Mouse (Mus musculus): ENCODE measurements at regions not wholly inside any gene's neighbourhood (a gene's known extent, or its start where the extent isn't known, plus 50 kb on each side); places are given as distances from the start of the nearest gene placed in this dataset.

GRCm38 (mm10) chr7:134498716-134499115 lies 113.3 kb upstream of the D7Ertd443e start:
- no peak overlapping the region for H3K4me3 ChIP-seq
- no peaks in the 10 kb centered on the region for H3K9me3 ChIP-seq
- peaks cover 9% of the 10 kb centered on the region for H3K4me1 ChIP-seq
- no peak for ATAC-seq (ENCODE audit: insufficient number of reproducible peaks, low FRiP score, low TSS enrichment, low read depth)
- WGBS = 27% methylated on average over 9 of the region's 9 CpGs
- H3K36me3 ChIP-seq = no peaks in the 10 kb centered on the region
- no peak overlapping the region for H3K9ac ChIP-seq
- H3K27ac ChIP-seq = no peak overlapping the region
- no peak overlapping the region for H3K4me2 ChIP-seq
- no peaks in the 10 kb centered on the region for H3K27me3 ChIP-seq

GRCm38 (mm10) chr7:134499429-134499828 lies 114.0 kb upstream of the D7Ertd443e start:
- H3K27me3 ChIP-seq = no peaks in the 10 kb centered on the region
- WGBS = 27% methylated on average over 4 of the region's 4 CpGs
- H3K4me3 ChIP-seq = no peak overlapping the region
- ATAC-seq (ENCODE audit: insufficient number of reproducible peaks, low FRiP score, low TSS enrichment, low read depth) = no peak
- no peaks in the 10 kb centered on the region for H3K36me3 ChIP-seq
- peaks cover 9% of the 10 kb centered on the region for H3K4me1 ChIP-seq
- no peak overlapping the region for H3K27ac ChIP-seq
- no peak overlapping the region for H3K9ac ChIP-seq
- H3K9me3 ChIP-seq = no peaks in the 10 kb centered on the region
- H3K4me2 ChIP-seq = no peak overlapping the region

GRCm38 (mm10) chr7:134500210-134500609 lies 114.7 kb upstream of the D7Ertd443e start:
- H3K27me3 ChIP-seq = no peaks in the 10 kb centered on the region
- 44% methylated on average over 3 of the region's 4 CpGs for WGBS
- no peak overlapping the region for H3K4me3 ChIP-seq
- no peaks in the 10 kb centered on the region for H3K9me3 ChIP-seq
- H3K27ac ChIP-seq = no peak overlapping the region
- no peak for ATAC-seq (ENCODE audit: insufficient number of reproducible peaks, low FRiP score, low TSS enrichment, low read depth)
- peaks cover 9% of the 10 kb centered on the region for H3K4me1 ChIP-seq
- H3K36me3 ChIP-seq = no peaks in the 10 kb centered on the region
- no peak overlapping the region for H3K9ac ChIP-seq
- H3K4me2 ChIP-seq = no peak overlapping the region

- Histone ChIP-seq H3K27me3 (no peaks in the 10 kb centered on the region), H3K36me3 (no peaks in the 10 kb centered on the region), H3K4me3 (no peak overlapping the region), H3K27ac (no peak overlapping the region), H3K9me3 (no peaks in the 10 kb centered on the region), H3K4me1 (peaks cover 9% of the 10 kb centered on the region), H3K9ac (no peak overlapping the region), H3K4me2 (no peak overlapping the region)
- ATAC-seq (ENCODE audit: insufficient number of reproducible peaks, low FRiP score, low TSS enrichment, low read depth) = no peak
- WGBS = 30% methylated on average over 1 of the region's 1 CpGs
These were observed 115.6 kb upstream of the D7Ertd443e start for GRCm38 (mm10) chr7:134501079-134501478.

GRCm38 (mm10) chr7:134510333-134510928 lies 125.0 kb upstream of the D7Ertd443e start:
- Histone ChIP-seq H3K4me3 (no peak overlapping the region), H3K27me3 (no peaks in the 10 kb centered on the region), H3K4me2 (no peak overlapping the region), H3K36me3 (no peaks in the 10 kb centered on the region), H3K9me3 (no peaks in the 10 kb centered on the region), H3K9ac (no peak overlapping the region), H3K27ac (no peak overlapping the region), H3K4me1 (no peaks in the 10 kb centered on the region)
- 81% methylated on average over 6 of the region's 6 CpGs for WGBS
- no peak for ATAC-seq (ENCODE audit: insufficient number of reproducible peaks, low FRiP score, low TSS enrichment, low read depth)

GRCm38 (mm10) chr7:134519372-134519975 lies 134.0 kb upstream of the D7Ertd443e start:
- Histone ChIP-seq H3K27me3 (no peaks in the 10 kb centered on the region), H3K4me2 (no peak overlapping the region), H3K36me3 (no peaks in the 10 kb centered on the region), H3K4me3 (no peak overlapping the region), H3K27ac (no peak overlapping the region), H3K9me3 (no peaks in the 10 kb centered on the region), H3K4me1 (no peaks in the 10 kb centered on the region), H3K9ac (no peak overlapping the region)
- ATAC-seq (ENCODE audit: insufficient number of reproducible peaks, low FRiP score, low TSS enrichment, low read depth) = no peak
- 71% methylated on average over 9 of the region's 9 CpGs for WGBS

DNA sequence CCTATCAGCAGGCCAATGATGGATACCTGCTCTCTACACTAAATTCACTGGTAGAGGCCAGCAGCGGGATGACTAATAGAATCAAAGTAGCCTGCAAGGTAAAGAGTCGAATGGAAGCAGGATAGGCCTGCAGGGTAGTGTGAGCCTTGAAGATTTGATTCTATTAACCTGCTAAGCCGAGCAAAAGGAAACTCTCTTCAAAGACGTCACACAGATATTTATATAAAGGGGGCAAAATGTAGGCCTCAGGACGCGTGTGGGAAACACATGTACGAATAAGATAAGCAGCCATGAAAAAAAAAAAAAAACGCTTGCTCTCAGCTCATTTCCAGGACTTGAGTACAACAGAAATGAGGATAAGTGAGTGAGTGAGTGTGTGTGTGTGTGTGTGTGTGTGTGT lies 138.4 kb upstream of the D7Ertd443e start:
- Histone ChIP-seq H3K27me3 (no peaks in the 10 kb centered on the region), H3K4me3 (no peak overlapping the region), H3K36me3 (no peaks in the 10 kb centered on the region), H3K4me1 (no peaks in the 10 kb centered on the region), H3K9me3 (no peaks in the 10 kb centered on the region), H3K9ac (no peak overlapping the region), H3K4me2 (no peak overlapping the region), H3K27ac (no peak overlapping the region)
- WGBS = 65% methylated on average over 8 of the region's 8 CpGs
- ATAC-seq (ENCODE audit: insufficient number of reproducible peaks, low FRiP score, low TSS enrichment, low read depth) = no peak

DNA sequence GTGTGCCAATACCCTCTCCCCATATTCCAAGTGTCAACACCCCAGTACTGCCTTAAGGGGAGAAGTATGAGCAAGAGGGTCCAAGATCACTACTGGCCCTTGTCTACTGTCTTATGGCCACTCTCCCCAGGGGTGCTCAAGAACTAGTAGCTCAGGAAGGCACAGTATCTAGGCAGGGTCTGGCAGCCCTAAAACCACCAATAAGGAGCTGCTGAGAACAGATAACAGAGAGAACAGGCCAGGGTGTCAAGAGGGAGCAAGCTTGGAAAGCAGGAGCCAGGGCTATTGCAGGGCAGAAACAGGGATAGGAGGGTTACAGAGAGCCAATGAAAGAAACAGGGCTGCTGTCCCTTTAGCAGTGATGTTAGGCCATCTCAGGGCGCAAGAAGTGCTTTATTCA lies 139.6 kb upstream of the D7Ertd443e start:
- H3K27ac ChIP-seq = no peak overlapping the region
- WGBS = 81% methylated on average over 1 of the region's 1 CpGs

GRCm38 (mm10) chr7:134525461-134525860 lies 140.0 kb upstream of the D7Ertd443e start:
- Histone ChIP-seq H3K4me3 (no peak overlapping the region), H3K27me3 (no peaks in the 10 kb centered on the region), H3K9ac (no peak overlapping the region), H3K27ac (no peak overlapping the region), H3K4me1 (no peaks in the 10 kb centered on the region), H3K4me2 (no peak overlapping the region), H3K36me3 (no peaks in the 10 kb centered on the region), H3K9me3 (no peaks in the 10 kb centered on the region)
- 93% methylated on average over 2 of the region's 2 CpGs for WGBS
- no peak for ATAC-seq (ENCODE audit: insufficient number of reproducible peaks, low FRiP score, low TSS enrichment, low read depth)

More for the DNA sequence above, 139.6 kb upstream of the D7Ertd443e start:
- ATAC-seq (ENCODE audit: insufficient number of reproducible peaks, low FRiP score, low TSS enrichment, low read depth) = no peak
- Histone ChIP-seq H3K4me3 (no peak overlapping the region), H3K36me3 (no peaks in the 10 kb centered on the region), H3K4me2 (no peak overlapping the region), H3K9ac (no peak overlapping the region), H3K4me1 (no peaks in the 10 kb centered on the region), H3K27me3 (no peaks in the 10 kb centered on the region), H3K9me3 (no peaks in the 10 kb centered on the region)

GRCm38 (mm10) chr7:134527351-134527750 lies 141.9 kb upstream of the D7Ertd443e start:
- no peak overlapping the region for H3K4me2 ChIP-seq
- no peaks in the 10 kb centered on the region for H3K36me3 ChIP-seq
- H3K4me1 ChIP-seq = no peaks in the 10 kb centered on the region
- H3K27me3 ChIP-seq = no peaks in the 10 kb centered on the region
- H3K9me3 ChIP-seq = no peaks in the 10 kb centered on the region
- ATAC-seq (ENCODE audit: insufficient number of reproducible peaks, low FRiP score, low TSS enrichment, low read depth) = no peak
- 56% methylated on average over 2 of the region's 2 CpGs for WGBS
- H3K27ac ChIP-seq = no peak overlapping the region
- H3K9ac ChIP-seq = no peak overlapping the region
- H3K4me3 ChIP-seq = no peak overlapping the region

DNA sequence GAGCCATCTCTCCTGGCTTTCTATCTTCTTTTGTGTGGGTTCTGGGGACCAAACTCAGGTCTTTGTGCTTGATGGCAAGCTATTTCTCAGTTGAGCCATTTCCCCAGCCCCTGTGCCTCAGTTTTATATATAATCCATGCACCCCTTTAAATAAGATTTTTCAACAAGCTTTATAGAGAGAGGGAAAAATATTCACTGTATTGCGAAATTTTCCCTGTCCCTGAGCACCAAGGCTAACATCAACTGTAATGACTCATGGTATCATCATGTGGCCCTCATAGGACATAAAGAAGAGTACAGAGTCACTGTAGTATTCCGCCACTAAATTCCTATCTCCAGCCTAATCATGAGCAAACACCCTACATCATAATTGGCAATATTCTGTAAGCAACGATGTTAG lies 142.4 kb upstream of the Dock1 start:
- Histone ChIP-seq H3K9me3 (no peaks in the 10 kb centered on the region), H3K4me3 (no peak overlapping the region), H3K9ac (no peak overlapping the region), H3K27ac (no peak overlapping the region), H3K4me2 (no peak overlapping the region), H3K4me1 (no peaks in the 10 kb centered on the region), H3K27me3 (no peaks in the 10 kb centered on the region), H3K36me3 (no peaks in the 10 kb centered on the region)
- no peak for ATAC-seq (ENCODE audit: insufficient number of reproducible peaks, low FRiP score, low TSS enrichment, low read depth)
- 83% methylated on average over 3 of the region's 3 CpGs for WGBS

DNA sequence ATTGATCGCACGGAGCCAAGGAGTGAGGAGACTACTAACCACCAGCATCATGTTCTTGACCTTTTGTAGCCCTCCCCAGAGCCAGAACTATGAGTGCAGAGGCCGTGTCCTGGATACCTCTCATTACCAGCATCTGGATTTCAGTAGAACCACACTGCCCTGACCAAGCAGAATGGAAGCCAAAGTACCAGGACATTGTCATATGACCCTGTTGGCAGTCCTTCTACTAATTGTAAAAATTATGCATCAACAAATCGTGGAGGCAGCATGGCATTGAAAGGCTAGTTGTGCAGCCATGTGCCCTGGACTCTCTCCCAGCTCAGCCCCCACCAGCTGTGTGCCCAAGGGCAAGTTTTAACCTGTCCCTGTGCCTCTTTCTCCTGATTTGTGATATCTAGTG lies 135.6 kb upstream of the Dock1 start:
- Histone ChIP-seq H3K9ac (no peak overlapping the region), H3K4me3 (no peak overlapping the region), H3K27me3 (no peaks in the 10 kb centered on the region), H3K4me1 (no peaks in the 10 kb centered on the region), H3K4me2 (no peak overlapping the region), H3K27ac (no peak overlapping the region), H3K36me3 (no peaks in the 10 kb centered on the region), H3K9me3 (no peaks in the 10 kb centered on the region)
- 68% methylated on average over 4 of the region's 4 CpGs for WGBS
- ATAC-seq (ENCODE audit: insufficient number of reproducible peaks, low FRiP score, low TSS enrichment, low read depth) = no peak

GRCm38 (mm10) chr7:134541699-134542098 lies 128.8 kb upstream of the Dock1 start:
- Histone ChIP-seq H3K27ac (no peak overlapping the region), H3K9me3 (no peaks in the 10 kb centered on the region), H3K27me3 (no peaks in the 10 kb centered on the region), H3K36me3 (no peaks in the 10 kb centered on the region), H3K4me3 (no peak overlapping the region), H3K4me1 (no peaks in the 10 kb centered on the region), H3K4me2 (no peak overlapping the region), H3K9ac (no peak overlapping the region)
- no peak for ATAC-seq (ENCODE audit: insufficient number of reproducible peaks, low FRiP score, low TSS enrichment, low read depth)
- 54% methylated on average over 2 of the region's 2 CpGs for WGBS

Measured in limb, embryonic 15.5 days (tissue).